13 mouse cellular contexts compared by ENCODE assay signal in genomic region chr13:43253526-43253925, GRCm38 (mm10). TPM values are rescaled to one million over a fixed set of nuclear protein-coding genes. Genes with fewer than 3 reads are reported as not detected.
DNase-seq lines count a peak whose midpoint lies in the region; ATAC-seq and TF ChIP-seq lines count a peak whose summit lies in the region.
"Had no signal": no experiment of that assay in that cellular context is flagged by ENCODE, and none has a peak within 500 bp of the region (broad histone marks: within the 10 kb centered on the region; RNA-seq: fewer than 3 reads in every experiment).

No protein-coding gene starts in this region.

- H3K4me3 ChIP-seq in lung, embryonic 14.5 days (ENCODE audit: low read depth, low read length): no peak overlapping the region
- H3K4me3 ChIP-seq in heart, embryonic 14.5 days (ENCODE audit: control insufficient read depth in 1 of 2, insufficient read depth in 1 of 2, low read depth in 1 of 2, low read length in 2 of 2): no peak overlapping the region
- H3K4me3 ChIP-seq in kidney, postnatal 0 days (replicated peaks; ENCODE audit: low read depth, low read length): no peak overlapping the region
- no peak overlapping the region for H3K4me3 ChIP-seq in hindbrain, embryonic 12.5 days
- H3K4me3 ChIP-seq: limb, embryonic 13.5 days; neural tube, embryonic 15.5 days had no signal

- no peak for ATAC-seq in lung, embryonic 14.5 days (ENCODE audit: insufficient read depth)
- ATAC-seq in heart, embryonic 14.5 days (ENCODE audit: insufficient number of reproducible peaks, insufficient read depth, low FRiP score, low read depth): no peak
- ATAC-seq in kidney, postnatal 0 days (replicated peaks; ENCODE audit: low FRiP score, low read depth): no peak; the same call in 1 of the 2 replicates
- no peak for ATAC-seq in hindbrain, embryonic 12.5 days (ENCODE audit: low FRiP score)
- ATAC-seq: activated CD4-positive, CD25-positive, alpha-beta regulatory T cell, adult 4 months had no signal

- H3K27ac ChIP-seq in lung, embryonic 14.5 days (ENCODE audit: low read depth): no peak overlapping the region
- H3K27ac ChIP-seq in heart, embryonic 14.5 days (replicated peaks in 1 of 2; ENCODE audit: control insufficient read depth in 1 of 2, insufficient read depth in 1 of 2, low read depth in 2 of 2, low read length in 2 of 2): peak overlapping the region; percentile 30 to 35; a peak in 3 of 4 replicates
- H3K27ac ChIP-seq in kidney, postnatal 0 days: no peak overlapping the region; the same call in 1 of the 2 replicates
- no peak overlapping the region for H3K27ac ChIP-seq in hindbrain, embryonic 12.5 days
- H3K27ac ChIP-seq: limb, embryonic 13.5 days; neural tube, embryonic 15.5 days had no signal

- TF ChIP-seq CTCF in lung, embryonic 14.5 days (IDR thresholded peaks at IDR 0.05; ENCODE audit: low read depth): no peak
- peak; percentile 2; the same call in 1 of the 2 replicates for TF ChIP-seq CTCF in kidney, postnatal 0 days (IDR thresholded peaks at IDR 0.05; ENCODE audit: low read depth)

- no peaks in the 10 kb centered on the region for H3K27me3 ChIP-seq in lung, embryonic 14.5 days (ENCODE audit: insufficient read depth, low read length)
- no peaks in the 10 kb centered on the region for H3K27me3 ChIP-seq in heart, embryonic 14.5 days (ENCODE audit: control insufficient read depth, insufficient read depth, low read length)
- H3K27me3 ChIP-seq in kidney, postnatal 0 days (ENCODE audit: insufficient read depth, low read length): no peaks in the 10 kb centered on the region
- H3K27me3 ChIP-seq in hindbrain, embryonic 12.5 days: no peaks in the 10 kb centered on the region
- H3K27me3 ChIP-seq: limb, embryonic 13.5 days; neural tube, embryonic 15.5 days had no signal

- H3K36me3 ChIP-seq in lung, embryonic 14.5 days (ENCODE audit: insufficient read depth): no peaks in the 10 kb centered on the region
- no peaks in the 10 kb centered on the region for H3K36me3 ChIP-seq in heart, embryonic 14.5 days (ENCODE audit: control insufficient read depth, insufficient read depth, low read length)
- H3K36me3 ChIP-seq in kidney, postnatal 0 days (ENCODE audit: insufficient read depth, low read length): no peaks in the 10 kb centered on the region
- H3K36me3 ChIP-seq in hindbrain, embryonic 12.5 days: no peaks in the 10 kb centered on the region
- H3K36me3 ChIP-seq: G1E; limb, embryonic 13.5 days; neural tube, embryonic 15.5 days had no signal

- peak; percentile 35 for DNase-seq in adrenal gland, postnatal 10 days
- no peak for DNase-seq in adrenal gland, postnatal 4 days (ENCODE audit: low spot score in 2 of 2)
- DNase-seq in lung, embryonic 14.5 days: peak; percentile 60
- DNase-seq in lung, postnatal 36 days: no peak
- DNase-seq in kidney, postnatal 0 days (ENCODE audit: low spot score): peak; percentile 81
- no peak for DNase-seq in urinary bladder, postnatal 4 days (ENCODE audit: low spot score in 2 of 2)
- DNase-seq: layer of hippocampus, postnatal 36 days had no signal

- no peaks in the 10 kb centered on the region for H3K4me1 ChIP-seq in lung, embryonic 14.5 days (ENCODE audit: insufficient read depth)
- H3K4me1 ChIP-seq in heart, embryonic 14.5 days (ENCODE audit: control insufficient read depth in 2 of 2, insufficient read depth in 2 of 2, low read length in 2 of 2): peaks cover 16 to 24% of the 10 kb centered on the region in 2 experiments
- H3K4me1 ChIP-seq in kidney, postnatal 0 days (replicated peaks; ENCODE audit: insufficient read depth, low read length): no peaks in the 10 kb centered on the region
- H3K4me1 ChIP-seq in hindbrain, embryonic 12.5 days: peaks cover 7% of the 10 kb centered on the region; the same call in 1 of the 2 replicates
- H3K4me1 ChIP-seq: neural tube, embryonic 15.5 days had no signal

- H3K4me2 ChIP-seq in lung, embryonic 14.5 days: no peak overlapping the region
- H3K4me2 ChIP-seq in heart, embryonic 14.5 days (ENCODE audit: low read length): no peak overlapping the region
- H3K4me2 ChIP-seq in kidney, postnatal 0 days (ENCODE audit: low read length): no peak overlapping the region
- H3K4me2 ChIP-seq in hindbrain, embryonic 12.5 days (replicated peaks): no peak overlapping the region
- H3K4me2 ChIP-seq: limb, embryonic 13.5 days; neural tube, embryonic 15.5 days had no signal

- H3K9ac ChIP-seq in lung, embryonic 14.5 days: no peak overlapping the region
- H3K9ac ChIP-seq in heart, embryonic 14.5 days (ENCODE audit: low read length): peak overlapping the region; percentile 41; the same call in 1 of the 2 replicates
- no peak overlapping the region for H3K9ac ChIP-seq in kidney, postnatal 0 days (ENCODE audit: low read depth, low read length)
- H3K9ac ChIP-seq in hindbrain, embryonic 12.5 days: no peak overlapping the region
- H3K9ac ChIP-seq: limb, embryonic 13.5 days; neural tube, embryonic 15.5 days had no signal

- H3K9me3 ChIP-seq in lung, embryonic 14.5 days (ENCODE audit: low read depth, low read length): no peaks in the 10 kb centered on the region
- no peaks in the 10 kb centered on the region for H3K9me3 ChIP-seq in heart, embryonic 14.5 days (ENCODE audit: control insufficient read depth, low read length)
- no peaks in the 10 kb centered on the region for H3K9me3 ChIP-seq in kidney, postnatal 0 days (replicated peaks; ENCODE audit: low read length)
- no peaks in the 10 kb centered on the region for H3K9me3 ChIP-seq in hindbrain, embryonic 12.5 days (replicated peaks)
- H3K9me3 ChIP-seq: G1E; limb, embryonic 13.5 days; neural tube, embryonic 15.5 days had no signal

- 40% methylated on average over 5 of the region's 5 CpGs for WGBS in lung, embryonic 14.5 days
- 30% methylated on average over 5 of the region's 5 CpGs for WGBS in heart, embryonic 14.5 days
- 23% methylated on average over 5 of the region's 5 CpGs for WGBS in kidney, postnatal 0 days
- 52% methylated on average over 5 of the region's 5 CpGs for WGBS in hindbrain, embryonic 12.5 days

RNA-seq across cellular contexts. Expression of gene Gfod1, which starts 50.4 kb away (rescaled TPM):
- total RNA-seq in adrenal gland, postnatal 10 days (2021): 10 to 100 TPM; 10.1 to 11.7 TPM
- total RNA-seq in adrenal gland, postnatal 4 days (2021): 10 to 100 TPM; 10.3 to 10.4 TPM
- polyA plus RNA-seq in lung, embryonic 14.5 days (2014; fragmentation: Nextera tagmentation; extraction: Ambion mirVana): 1.0 and 1.4 TPM in 2 replicates
- 1.3 TPM in 2 replicates for polyA plus RNA-seq in heart, embryonic 14.5 days (2014; fragmentation: Nextera tagmentation; extraction: Ambion mirVana)
- 0.34 TPM in 2 replicates for polyA plus RNA-seq in kidney, postnatal 0 days (2015; fragmentation: Nextera tagmentation; extraction: Ambion mirVana)
- 1.2 and 1.6 TPM in 2 replicates for polyA plus RNA-seq in hindbrain, embryonic 12.5 days (2016; fragmentation: Nextera tagmentation; extraction: Ambion mirVana)

Comparison
In these comparisons a context has a peak if more than half of its experiments do, and no peak if none do; other contexts are left out.
1. DNase-seq: peak in adrenal gland, postnatal 10 days (single experiment), lung, embryonic 14.5 days (single experiment) and kidney, postnatal 0 days (single experiment); none in adrenal gland, postnatal 4 days (0 of 2), lung, postnatal 36 days (single experiment) and urinary bladder, postnatal 4 days (0 of 2).
2. H3K27ac ChIP-seq: peak in heart, embryonic 14.5 days (2 of 2); none in lung, embryonic 14.5 days (single experiment), kidney, postnatal 0 days (single experiment) and hindbrain, embryonic 12.5 days (single experiment).